Mouse (Mus musculus): ENCODE data around the gene Sp6. TPM values are rescaled to one million over a fixed set of nuclear protein-coding genes. Genes with fewer than 3 reads are reported as not detected.

The Sp6 gene
- polyA plus RNA-seq, 1 experiment from 2014 or later: 0.53 TPM

DNA sequence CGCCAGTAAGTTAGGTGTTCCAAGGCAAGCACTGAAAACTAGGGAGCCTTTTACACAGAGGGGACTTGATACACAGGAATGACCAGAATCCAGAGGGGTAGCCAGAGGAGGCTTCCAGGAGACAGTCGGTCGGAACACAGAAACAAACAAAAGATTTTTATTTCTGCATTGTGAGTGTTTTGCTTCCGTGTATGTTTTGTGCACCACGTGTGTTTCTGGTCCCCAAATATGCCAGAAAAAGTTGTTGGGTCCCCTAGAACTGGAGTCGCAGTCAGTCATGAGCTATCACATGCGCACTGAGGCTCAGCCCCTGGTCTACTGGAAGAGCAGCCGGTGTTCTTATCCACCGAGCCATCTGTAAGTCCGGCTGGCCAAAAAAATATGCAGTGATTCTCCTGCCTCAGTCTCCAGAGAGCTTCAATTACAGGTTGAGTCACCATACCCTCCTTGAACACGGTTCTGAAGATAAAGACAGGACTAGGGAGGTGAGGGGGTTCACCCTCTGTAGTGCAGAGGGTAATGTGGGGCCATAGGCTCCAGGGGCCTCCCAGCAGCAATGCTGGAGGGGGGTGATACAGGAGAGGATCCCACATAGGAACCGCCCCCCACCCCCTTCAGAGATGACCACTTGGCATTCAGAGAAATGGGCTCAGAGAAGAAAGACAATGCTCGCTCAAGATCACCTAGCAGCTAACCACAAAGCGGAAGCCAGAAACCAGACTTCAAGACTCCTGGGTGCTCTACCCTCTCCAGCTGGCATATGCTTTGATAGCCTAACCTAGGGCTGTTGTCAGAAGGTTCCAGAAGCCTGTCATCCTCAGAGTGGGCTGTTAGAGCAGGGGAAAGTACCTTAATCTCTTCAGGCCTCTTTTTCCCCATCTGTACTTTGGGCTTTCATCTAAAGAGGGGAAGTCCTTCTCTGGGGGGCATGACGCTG lies 17.1 kb upstream of the Sp6 start:
- in situ Hi-C loops (cut with MboI; ENCODE audit: low pct_unique_long_range_greater_than_20kb): no loop called here
- no peak for DNase-seq (ENCODE audit: low read depth, low spot score)
- TF ChIP-seq CTCF (IDR thresholded peaks at IDR 0.05): no peak
- ChIA-PET POLR2A (interaction anchor here (0.5 kb wide), 1 partner anchor 35 kb away, joined by 4 read pairs; no protein-coding TSS in a partner anchor), CTCF (interaction anchor here (1.1 kb wide), 1 partner anchor 12 kb away, joined by 3 read pairs; no protein-coding TSS in a partner anchor)
- ATAC-seq: no peak
- peaks cover 4% of the 10 kb centered on the region for H3K27me3 ChIP-seq

DNA sequence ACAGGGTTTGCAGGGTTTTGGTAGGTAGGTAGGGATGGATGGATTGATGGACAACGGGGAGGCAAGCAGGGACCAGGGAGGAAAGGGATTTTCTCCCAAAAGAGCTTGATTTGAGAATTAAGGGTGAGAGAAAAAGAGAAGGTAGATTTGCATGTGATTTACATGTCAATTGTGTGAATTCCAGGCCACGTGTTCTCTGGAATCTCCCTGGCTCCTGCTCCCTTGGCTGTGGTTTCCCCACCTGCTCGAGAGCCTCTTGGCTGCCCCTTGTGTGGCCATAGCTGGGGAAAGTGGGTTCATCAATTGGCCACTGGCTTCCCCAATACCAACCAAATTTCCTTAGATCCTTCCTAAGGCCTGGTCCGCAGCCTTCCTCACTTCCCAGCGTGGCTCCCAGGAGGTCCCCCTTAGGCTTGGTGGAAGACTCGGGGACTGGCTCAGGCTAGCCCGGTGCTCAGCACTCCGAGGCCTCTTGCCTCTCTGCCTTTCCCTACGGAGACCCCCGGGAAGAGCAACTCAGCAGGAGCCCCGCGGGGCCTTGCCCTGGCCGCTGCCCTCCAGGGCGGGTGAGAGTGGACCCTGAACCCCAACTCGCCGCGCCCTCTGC lies 16.3 kb upstream of the Sp6 start:
- no peak for ATAC-seq
- CTCF ChIA-PET: no interaction called here
- peaks cover 4% of the 10 kb centered on the region for H3K27me3 ChIP-seq
- no peak for TF ChIP-seq CTCF (IDR thresholded peaks at IDR 0.05)
- in situ Hi-C loops (cut with MboI; ENCODE audit: low pct_unique_long_range_greater_than_20kb): no loop called here
- no peak for DNase-seq (ENCODE audit: low read depth, low spot score)
- POLR2A ChIA-PET: interaction anchor here (0.6 kb wide), 1 partner anchor 68 kb away, joined by 3 read pairs; no protein-coding TSS in a partner anchor

DNA sequence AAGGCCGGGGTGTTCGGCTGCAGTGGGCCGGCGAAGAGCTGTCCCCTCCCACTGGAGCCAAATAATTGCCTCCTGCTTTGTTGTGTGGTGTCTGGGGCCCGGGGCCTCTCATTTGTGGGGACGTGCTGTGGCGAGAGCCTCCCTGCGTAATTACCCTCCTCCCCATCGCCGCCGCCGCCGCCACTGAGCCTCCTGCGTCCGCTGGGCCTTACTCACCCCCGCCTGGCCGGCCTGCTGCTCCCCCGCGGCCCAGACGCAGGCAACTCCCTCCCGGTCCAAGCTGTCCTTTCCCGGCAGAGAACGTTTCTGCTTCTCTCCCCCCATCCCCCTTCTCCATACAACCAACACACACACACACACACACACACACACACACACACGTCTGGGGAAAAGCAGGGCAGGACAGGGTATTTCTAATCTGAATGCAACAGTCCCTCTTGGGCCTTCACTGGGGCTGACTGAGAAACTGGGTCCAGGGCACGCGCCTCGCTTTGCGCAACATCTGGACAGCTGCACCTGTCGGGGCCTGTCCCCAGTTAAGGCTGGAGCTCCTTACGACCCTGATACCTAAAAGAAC lies 15.7 kb upstream of the Sp6 start:
- ChIA-PET POLR2A (interaction anchor here (0.6 kb wide), 1 partner anchor 68 kb away, joined by 3 read pairs; no protein-coding TSS in a partner anchor), CTCF (no interaction called here)
- ATAC-seq (no peak), DNase-seq (ENCODE audit: low read depth, low spot score) (no peak)
- in situ Hi-C loops (cut with MboI; ENCODE audit: low pct_unique_long_range_greater_than_20kb): no loop called here
- no peak for TF ChIP-seq CTCF (IDR thresholded peaks at IDR 0.05)
- peaks cover 4% of the 10 kb centered on the region for H3K27me3 ChIP-seq

DNA sequence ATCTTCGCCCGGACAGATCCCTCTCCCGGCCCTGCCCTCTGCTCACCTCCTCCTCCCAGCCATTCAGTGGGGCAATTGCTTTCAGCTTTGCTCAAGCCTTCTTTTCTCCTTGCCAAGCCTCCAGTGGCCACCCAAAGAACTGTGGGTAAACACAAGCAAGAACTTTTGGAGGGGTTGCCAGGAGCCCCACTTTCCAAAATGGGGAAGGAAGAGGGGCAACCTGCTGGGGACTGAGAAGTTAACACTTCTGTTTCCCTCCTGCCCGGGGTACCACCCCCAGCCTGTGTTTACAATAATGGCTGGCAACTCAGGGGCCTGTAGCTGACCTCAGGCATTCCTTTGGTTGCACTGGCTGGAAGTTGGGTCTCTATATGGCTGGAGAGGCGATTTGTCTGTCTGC lies 10.0 kb upstream of the Sp6 start:
- POLR2A ChIA-PET: no interaction called here
- H3K27me3 ChIP-seq: peaks cover 7% of the 10 kb centered on the region
- no peak for TF ChIP-seq CTCF (IDR thresholded peaks at IDR 0.05)
- CTCF ChIA-PET: no interaction called here
- DNase-seq (ENCODE audit: low read depth, low spot score) (no peak), ATAC-seq (no peak)
- in situ Hi-C loops (cut with MboI; ENCODE audit: low pct_unique_long_range_greater_than_20kb): no loop called here

DNA sequence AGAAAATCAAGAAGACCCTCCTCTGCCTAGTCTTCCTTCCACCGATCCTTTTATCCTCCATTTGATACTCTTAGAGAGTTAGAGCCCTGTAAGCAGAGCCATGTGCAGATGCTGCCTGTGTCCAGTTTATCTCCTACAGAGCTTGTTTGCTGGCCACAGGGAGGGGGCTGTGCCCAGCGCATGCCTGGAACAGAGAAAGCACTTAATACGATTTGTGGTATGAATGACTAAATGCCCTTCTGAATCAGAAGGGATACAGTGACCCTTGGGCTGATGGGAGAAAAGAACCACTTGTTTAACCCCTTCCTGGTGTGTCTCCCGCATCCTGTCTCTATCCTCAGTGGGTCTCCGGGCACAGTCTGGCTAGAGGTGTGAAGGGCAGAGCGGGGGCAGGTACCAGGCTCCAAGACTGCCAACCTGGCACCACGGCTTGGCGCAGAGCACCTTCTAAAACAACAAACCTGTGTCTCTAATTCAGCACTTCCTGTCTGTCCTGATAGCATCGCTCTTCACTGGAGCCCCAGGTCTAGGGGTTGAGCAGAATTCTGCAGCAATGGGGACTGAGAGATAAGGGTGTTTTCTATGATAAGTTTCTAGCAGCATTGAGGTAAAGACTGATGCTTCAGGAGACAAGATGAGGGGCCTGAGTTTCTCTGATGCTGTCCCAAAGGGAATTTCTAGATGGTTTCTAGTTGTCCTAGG lies 6.0 kb upstream of the Sp6 start:
- H3K27me3 ChIP-seq: peaks cover 10% of the 10 kb centered on the region
- CTCF ChIA-PET: interaction anchor here (1.5 kb wide), 1 partner anchor 16 kb away, joined by 3 read pairs; no protein-coding TSS in a partner anchor
- in situ Hi-C loops (cut with MboI; ENCODE audit: low pct_unique_long_range_greater_than_20kb): no loop called here
- POLR2A ChIA-PET: no interaction called here
- DNase-seq (ENCODE audit: low read depth, low spot score) (no peak), ATAC-seq (no peak)
- no peak for TF ChIP-seq CTCF (IDR thresholded peaks at IDR 0.05)

DNA sequence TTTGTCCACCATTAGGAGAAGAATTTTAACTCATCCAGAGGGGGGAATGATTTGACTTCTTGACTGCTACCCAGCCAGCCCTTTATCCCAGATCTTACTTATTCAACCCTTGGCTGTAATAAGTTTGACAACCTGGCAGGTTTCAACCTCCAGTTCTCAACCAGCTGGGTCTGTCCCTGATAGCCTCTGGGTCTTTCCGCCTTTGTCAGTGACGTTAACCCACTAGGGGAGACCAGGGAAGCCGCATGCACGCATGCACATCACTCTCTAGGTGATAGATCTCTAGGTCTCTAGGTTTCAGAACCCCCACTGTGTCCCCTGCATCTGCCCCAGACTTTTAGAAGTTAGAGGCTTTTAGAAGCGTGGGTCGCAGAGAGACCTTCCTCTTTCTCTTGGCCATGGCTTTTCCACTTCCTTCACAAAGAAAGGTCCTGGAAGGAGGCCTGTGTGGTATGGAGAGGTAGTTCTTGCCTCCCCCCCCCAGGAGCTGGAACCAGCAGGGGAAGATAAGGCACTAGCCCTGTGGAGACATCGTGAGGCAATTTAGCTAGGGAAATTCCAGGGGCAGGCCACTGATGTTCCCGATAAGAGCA lies 3.9 kb upstream of the Sp6 start:
- ChIA-PET CTCF (interaction anchor here (0.8 to 2.2 kb wide), 3 partner anchors 13 to 20 kb away, joined by 3 to 8 read pairs (median 4); partner anchors contain the start of gene Scrn2), POLR2A (no interaction called here)
- in situ Hi-C loops (cut with MboI; ENCODE audit: low pct_unique_long_range_greater_than_20kb): no loop called here
- ATAC-seq: no peak
- no peak for DNase-seq (ENCODE audit: low read depth, low spot score)
- peaks cover 14% of the 10 kb centered on the region for H3K27me3 ChIP-seq
- TF ChIP-seq CTCF (IDR thresholded peaks at IDR 0.05): no peak

DNA sequence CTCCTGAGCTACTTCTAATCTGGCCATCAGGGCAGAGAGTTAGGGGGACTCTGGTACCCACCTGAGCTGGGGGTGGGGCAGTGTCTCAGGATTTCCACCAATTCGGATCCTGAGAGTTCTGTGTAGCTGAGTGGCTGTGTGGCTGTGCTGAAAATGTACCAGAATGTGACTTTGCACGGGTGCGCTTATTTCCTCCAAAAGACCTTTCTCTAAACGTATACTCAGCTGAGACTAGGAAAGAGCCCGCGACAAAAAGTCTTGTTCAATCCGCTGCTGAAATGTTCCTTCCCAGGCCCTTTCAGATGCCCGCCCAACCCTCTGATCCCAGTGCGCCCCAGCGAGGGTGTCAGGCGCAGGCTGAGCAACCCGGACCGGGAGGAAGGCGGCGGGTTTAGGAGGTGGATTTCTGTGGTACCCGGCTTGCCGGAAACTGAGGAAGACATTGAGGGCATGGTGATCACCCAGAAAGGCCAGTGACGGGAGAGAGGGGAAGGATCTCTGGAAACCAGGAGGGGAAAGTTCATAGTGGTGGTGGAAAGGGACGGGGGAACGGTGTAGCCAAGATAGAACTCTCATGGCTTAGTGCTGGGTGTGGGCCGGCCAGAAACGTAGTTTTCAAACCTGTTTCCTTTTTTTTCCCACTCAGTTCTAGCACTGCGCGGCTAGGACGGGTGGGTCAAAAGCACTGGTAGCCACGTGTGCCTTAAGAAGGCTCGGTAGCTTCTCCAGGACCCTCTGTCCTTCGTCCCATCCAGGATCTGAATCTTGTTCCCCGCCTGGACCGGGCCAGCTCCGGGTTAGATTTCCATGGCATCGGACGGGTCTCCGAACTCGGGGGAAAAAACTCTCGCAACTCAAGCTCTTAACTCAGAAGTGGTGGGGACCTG lies 4.7 kb downstream of the Sp6 start:
- TF ChIP-seq CTCF (IDR thresholded peaks at IDR 0.05): no peak
- ChIA-PET CTCF (no interaction called here), POLR2A (no interaction called here)
- no peak for DNase-seq (ENCODE audit: low read depth, low spot score)
- in situ Hi-C loops (cut with MboI; ENCODE audit: low pct_unique_long_range_greater_than_20kb): no loop called here
- peaks cover 30% of the 10 kb centered on the region for H3K27me3 ChIP-seq
- no peak for ATAC-seq

DNA sequence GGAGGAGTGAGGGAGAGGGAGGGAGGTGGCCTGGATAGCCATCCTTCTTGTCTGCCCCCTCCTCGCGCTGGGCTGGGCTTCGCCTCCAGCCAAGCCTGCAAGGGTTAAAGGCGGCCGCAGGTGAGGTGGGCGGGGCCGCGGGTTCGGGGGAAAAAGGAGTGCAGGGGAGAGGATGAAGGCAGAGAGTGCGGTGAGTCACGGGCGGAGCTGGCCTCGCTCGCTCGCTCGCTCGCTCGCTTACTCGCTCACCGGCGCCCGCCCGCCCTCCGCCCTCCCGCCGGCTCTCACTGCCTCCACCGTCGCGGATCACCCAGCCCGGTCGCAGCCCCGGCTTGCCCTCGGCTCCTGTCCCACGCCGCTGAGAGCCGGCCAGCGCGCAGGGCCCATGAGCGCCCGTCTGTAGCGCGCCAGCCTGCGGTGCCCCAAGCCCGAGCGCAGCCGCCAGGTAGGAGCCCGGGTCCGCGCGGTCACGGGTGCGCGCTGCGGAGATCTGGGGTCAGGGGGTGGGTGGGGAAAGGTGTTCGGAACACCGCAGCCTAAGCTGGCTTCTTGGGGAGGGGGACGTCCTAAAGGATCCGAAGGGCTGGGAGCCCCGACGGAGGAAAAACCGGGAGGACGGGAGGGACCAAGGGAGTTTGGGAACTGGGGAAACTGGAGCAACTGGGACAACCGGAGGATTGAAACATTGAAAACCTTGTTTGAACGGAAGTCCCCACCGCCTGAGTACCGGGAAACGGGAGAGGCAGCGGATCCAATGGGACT lies 5.6 kb downstream of the Sp6 start:
- CTCF ChIA-PET: interaction anchor here (0.9 kb wide), 1 partner anchor 41 kb away, joined by 3 read pairs; no protein-coding TSS in a partner anchor
- in situ Hi-C loops (cut with MboI; ENCODE audit: low pct_unique_long_range_greater_than_20kb): no loop called here
- POLR2A ChIA-PET: no interaction called here
- peaks cover 30% of the 10 kb centered on the region for H3K27me3 ChIP-seq
- ATAC-seq (no peak), DNase-seq (ENCODE audit: low read depth, low spot score) (no peak)
- TF ChIP-seq CTCF (IDR thresholded peaks at IDR 0.05): no peak

DNA sequence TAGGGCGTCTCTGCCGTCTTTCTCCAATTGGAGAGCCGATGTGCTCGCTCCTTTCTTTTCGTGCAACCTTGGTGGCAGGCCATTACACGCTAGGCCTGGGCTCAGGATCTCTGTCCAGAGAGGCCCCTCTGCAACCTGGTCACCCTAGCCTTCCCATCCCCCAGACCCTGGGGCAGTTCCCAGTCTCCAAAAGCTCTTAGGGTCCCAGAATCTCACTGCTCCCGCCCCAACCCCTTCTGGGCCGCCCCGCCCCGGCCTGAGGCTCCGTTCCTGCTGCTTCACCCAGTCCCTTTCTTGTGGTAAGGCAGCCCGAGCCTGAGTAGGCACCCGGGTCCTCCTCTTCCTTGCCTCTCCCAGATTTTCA lies 6.1 kb downstream of the Sp6 start:
- no peak for TF ChIP-seq CTCF (IDR thresholded peaks at IDR 0.05)
- CTCF ChIA-PET: interaction anchor here (0.9 kb wide), 1 partner anchor 41 kb away, joined by 3 read pairs; no protein-coding TSS in a partner anchor
- peaks cover 26% of the 10 kb centered on the region for H3K27me3 ChIP-seq
- in situ Hi-C loops (cut with MboI; ENCODE audit: low pct_unique_long_range_greater_than_20kb): no loop called here
- POLR2A ChIA-PET: no interaction called here
- DNase-seq (ENCODE audit: low read depth, low spot score) (no peak), ATAC-seq (no peak)

Data from Patski (cell line).